Mouse (Mus musculus) layer of hippocampus, postnatal 14 days (tissue): ENCODE measurements at regions not wholly inside any gene's neighbourhood (a gene's known extent, or its start where the extent isn't known, plus 50 kb on each side); places are given as distances from the start of the nearest gene placed in this dataset.
"Not testable (repeated sequence)": the region's sequence is repeated elsewhere in the genome, so short reads cannot be mapped to it uniquely, and the experiment has no call there.

Experiments used
- DNase-seq, 2 experiments: peaks; one replicate each; pipeline ENCODE4 v3.0.0; 2021 to 2022; ENCODE audit warnings: low spot score in 2 of 2, mixed read lengths in 1 of 2

DNA sequence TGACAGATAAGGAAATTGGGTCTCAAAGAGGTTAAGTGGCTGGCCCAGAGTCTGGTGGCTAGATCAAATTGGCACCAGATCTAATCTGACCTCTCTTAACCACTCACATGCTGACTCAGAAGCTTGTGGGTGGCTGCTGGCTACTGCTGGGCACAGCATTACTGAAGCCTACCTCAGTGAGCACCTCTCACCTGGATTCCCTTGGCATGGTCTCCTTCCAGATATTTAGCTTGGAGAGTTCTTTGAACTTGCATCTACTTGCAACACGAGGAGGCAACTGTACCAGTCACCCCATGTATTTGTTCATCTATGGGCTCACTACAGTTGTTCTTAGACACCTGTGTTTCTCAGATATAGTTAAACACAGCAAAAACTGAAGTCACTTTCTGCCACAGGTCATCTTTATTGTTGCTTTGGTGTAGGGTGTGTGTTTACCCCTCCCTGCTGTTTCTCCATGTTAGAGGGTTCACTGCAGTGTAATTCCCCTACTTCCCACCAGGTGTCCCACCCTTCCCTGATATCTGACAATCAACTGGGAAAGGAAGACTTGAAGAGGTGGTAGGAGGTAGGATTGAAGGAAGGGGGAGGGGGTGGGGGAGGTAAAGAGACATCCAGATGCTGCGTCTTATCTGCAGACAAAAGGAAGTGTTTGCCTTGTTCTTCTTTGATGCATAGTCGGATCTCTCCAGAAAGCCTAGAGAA, 133.7 kb upstream of the Camk1g start:
- peak; percentile 74 to 78 for DNase-seq

DNA sequence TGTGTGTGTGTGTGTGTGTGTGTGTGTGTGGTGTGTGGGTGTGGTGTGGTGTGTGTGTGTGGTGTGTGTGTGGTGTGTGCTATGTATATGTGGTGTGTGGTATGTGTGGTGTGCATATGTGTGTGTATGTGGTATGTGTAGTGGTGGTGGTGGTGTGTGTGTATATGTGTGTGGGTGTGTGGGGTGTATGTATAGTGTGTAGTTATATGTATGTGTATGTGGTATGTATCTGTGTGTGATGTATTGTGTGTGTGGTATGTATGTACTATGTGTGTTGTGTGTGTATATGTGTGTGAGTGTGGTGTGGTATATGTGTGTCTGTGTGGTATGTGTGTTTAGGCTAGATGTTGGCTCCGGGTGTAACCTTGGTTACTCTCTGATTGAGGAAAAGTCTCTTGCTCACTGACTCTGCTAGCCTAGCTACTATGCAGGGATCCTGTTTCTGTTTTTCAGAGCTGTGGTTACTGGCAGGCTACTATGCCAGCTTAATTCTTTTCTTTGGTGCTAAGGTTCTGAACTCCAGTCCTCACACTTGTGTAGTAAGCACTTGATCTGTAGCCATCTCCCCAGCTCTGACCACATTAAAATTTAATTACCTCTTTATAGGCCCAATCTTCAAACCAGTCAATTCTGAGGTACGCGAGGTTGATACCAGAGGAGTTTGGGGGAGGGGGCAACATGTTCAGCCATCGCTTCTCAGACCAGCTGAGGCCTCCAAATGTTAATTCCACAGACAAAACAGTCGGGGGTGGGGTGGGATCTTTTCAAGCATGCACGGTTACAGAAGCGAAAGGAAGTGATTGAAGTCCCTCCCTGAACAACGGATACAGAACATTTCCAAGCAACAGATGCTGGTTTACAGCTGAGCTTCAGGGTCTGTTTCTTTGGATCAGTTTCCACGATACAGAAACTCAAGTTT, 126.4 kb upstream of the Camk1g start:
- DNase-seq = no peak

- no peak for DNase-seq
Measured at GRCm38 (mm10) chr1:193488039-193488438, 117.9 kb upstream of the Camk1g start.

DNA sequence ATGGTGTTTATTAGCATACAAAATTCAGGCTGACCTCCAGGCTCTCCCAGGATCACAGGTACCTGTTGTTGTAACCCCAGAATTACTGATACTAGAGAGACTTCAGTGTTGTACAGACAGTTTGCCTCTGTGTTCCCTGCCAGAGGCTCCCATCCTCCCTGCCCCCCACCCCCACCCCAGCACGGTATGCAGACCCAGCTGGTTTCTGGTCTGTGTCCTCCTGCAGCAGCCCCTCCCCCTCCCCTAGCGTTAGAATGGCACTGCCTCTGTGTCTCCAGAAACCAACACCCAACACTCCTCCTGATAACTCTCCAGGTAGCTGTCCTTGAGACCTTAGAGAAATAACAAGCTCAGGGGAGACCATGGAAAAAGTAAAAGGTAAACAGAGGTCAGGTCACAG, 116.6 kb upstream of the Camk1g start:
- DNase-seq = not testable (repeated sequence)

DNA sequence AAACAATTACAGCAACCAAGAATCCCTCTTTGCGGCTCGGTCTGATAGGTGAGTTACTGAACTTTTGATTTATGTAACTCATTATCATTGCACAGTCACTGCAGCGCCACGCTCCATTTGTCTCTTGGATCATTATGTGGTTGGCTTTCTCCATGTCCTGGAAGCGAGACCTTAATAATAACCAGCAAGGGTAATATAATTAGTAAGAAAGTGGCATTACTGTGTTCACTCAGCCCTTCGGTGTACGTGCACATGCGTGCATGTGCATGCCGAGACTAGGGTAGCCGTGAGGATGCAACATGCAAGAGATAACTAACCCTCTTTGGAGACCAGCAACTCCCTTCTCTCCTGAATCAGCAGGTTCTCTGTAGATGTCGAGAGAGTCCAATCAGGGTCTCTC, 114.9 kb upstream of the Camk1g start:
- no peak for DNase-seq

GRCm38 (mm10) chr1:193477298-193477697, 107.2 kb upstream of the Camk1g start:
- DNase-seq = no peak

DNA sequence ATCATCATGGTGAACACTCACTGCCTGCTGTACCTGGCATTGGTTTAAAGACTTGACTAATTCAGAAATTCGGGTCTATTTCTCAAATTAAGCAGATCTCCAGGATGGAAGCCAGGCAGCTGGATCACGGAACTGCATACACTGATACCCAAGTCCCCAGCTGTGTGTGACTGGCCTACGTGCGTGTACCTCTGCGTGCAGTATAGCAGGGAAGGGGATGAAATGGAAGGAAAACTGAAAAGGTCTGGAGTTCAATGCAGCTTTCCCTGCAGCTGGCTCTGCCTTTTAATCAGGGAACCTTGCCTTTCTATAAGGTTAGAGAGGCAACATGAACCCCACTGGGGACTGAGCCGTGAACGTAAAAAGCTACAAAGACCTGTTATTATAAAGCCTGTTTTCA, 106.7 kb upstream of the Camk1g start:
- no peak for DNase-seq

GRCm38 (mm10) chr1:193466306-193466705, 96.2 kb upstream of the Camk1g start:
- no peak for DNase-seq

DNA sequence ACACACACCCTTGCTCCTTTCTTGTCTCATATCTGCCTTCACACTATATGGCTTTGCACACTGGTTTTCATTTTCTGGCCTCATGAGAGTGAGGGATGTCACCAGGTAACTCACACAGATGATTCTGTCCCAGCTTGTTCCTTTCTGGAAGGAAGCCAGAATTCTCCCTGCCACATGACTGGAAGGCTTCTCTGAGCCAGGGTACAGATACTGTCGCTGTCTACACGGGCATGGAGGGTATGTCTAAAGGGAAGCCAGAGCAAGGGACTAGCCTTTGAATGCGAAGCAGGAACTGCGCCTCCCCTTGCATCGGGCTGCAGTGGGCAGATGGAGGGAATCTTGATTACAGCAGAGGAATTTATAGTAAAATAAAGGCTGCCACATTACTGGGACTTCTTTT, 89.6 kb upstream of the Camk1g start:
- no peak for DNase-seq

- no peak for DNase-seq
Measured at GRCm38 (mm10) chr1:193457908-193458307, 87.8 kb upstream of the Camk1g start.

GRCm38 (mm10) chr1:193453654-193454053, 83.6 kb upstream of the Camk1g start:
- no peak for DNase-seq

GRCm38 (mm10) chr1:193451471-193452135, 81.5 kb upstream of the Camk1g start:
- DNase-seq = no peak

DNA sequence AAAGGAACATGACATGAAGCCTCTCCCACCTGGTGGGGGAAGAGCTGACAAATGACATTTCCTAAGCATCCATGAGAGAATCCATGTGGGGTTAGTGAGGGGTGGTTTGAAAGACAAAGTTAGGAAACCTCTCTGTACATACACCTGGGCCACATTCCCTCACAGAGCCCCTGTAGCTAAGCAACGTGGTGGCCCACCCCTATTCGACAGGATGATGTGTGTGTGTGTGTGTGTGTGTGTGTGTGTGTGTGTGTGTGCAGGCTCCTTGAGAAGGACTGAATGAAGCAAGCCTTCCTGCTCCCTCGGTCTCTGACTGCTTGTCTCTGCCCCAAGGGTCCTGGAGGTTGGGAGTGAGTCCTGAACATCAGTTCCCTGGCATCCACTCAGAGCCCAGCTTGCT, 80.7 kb upstream of the Camk1g start:
- no peak for DNase-seq

DNA sequence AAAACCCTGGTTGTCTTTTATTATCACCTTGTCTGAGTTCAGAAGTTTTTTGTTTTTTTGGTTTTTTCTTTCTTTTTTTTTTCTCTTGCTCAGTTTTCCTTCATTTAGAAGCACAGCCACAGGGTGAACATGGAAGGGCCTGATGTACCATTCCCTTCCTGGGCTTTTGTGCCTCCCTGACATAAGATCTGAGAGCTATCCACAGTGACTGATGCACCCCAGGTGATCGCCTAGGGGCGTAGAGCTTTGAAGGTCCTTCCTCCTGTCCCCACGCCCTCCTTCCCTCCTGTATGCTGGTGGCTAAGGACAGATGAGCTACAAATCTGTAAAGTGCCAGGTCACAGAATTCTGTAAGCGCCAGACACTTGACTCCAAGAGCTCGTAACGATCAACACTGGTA, 80.1 kb upstream of the Camk1g start:
- DNase-seq = no peak

GRCm38 (mm10) chr1:193449394-193450103, 79.5 kb upstream of the Camk1g start:
- DNase-seq = peak; percentile 54 to 75

DNA sequence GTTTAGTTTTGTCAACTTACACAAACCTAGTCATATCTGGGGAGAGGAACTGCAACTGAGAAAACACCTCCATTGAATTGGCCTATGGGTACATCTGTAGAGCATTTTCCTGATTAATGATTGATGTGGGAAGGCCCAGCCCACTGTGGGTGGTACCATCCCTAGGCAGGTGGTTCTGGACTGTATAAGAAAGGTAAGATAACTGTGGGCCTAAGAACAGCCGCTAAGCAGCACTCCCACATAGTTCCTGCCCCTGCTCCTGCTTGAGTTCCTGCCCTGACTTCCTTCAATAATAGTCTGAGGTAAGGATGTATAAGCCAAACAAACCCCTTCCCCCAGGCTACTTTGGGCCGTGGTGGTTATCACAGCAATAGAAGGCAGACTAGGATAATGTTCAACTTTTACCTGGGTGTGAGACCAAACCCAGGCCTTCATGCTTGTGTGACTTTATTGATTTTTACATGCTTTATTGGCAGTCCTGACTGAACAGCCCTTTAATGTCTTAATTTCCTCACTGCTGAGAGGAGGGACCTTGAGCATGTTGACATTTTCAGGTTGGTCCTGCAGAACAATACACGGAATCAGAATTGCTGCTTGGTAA, 78.8 kb upstream of the Camk1g start:
- DNase-seq = no peak

GRCm38 (mm10) chr1:193447647-193448046, 77.5 kb upstream of the Camk1g start:
- peak in 1 of 2 experiments; percentile 13 for DNase-seq

- DNase-seq = no peak
Measured at GRCm38 (mm10) chr1:193443964-193444676, 74.0 kb upstream of the Camk1g start.

- no peak for DNase-seq
Measured at GRCm38 (mm10) chr1:193440512-193440911, 70.4 kb upstream of the Camk1g start.

GRCm38 (mm10) chr1:193434281-193434680, 64.2 kb upstream of the Camk1g start:
- DNase-seq = no peak
